Mouse (Mus musculus) hindbrain, embryonic 15.5 days (tissue): ENCODE results near the gene Gng13. TPM values are rescaled to one million over a fixed set of nuclear protein-coding genes. Genes with fewer than 3 reads are reported as not detected.

ENCODE experiments used
- ATAC-seq: fragments of 200-750 bp; cut with Nextera tagmentation; 2 replicates; pipeline ENCODE4 v1.8.0; 2017; ENCODE audit warnings: low read depth, moderate number of reproducible peaks, moderate TSS enrichment; ENCODE audit not compliant: low FRiP score
- H3K27ac ChIP-seq: fragments of 300-500 bp; sonication (generic); replicated peaks from 2 replicates; pipeline ENCODE4 v1.5.1; 2015; ENCODE audit warnings: mild to moderate bottlenecking, inconsistent platforms
- H3K27me3 ChIP-seq: fragments of 300-500 bp; sonication (generic); 2 replicates; pipeline ENCODE4 v1.6.1; 2015; ENCODE audit warnings: control low read depth, inconsistent platforms
- H3K36me3 ChIP-seq: fragments of 300-500 bp; sonication (generic); 2 replicates; pipeline ENCODE4 v1.6.1; 2015; ENCODE audit warnings: control low read depth, inconsistent platforms
- H3K4me1 ChIP-seq: fragments of 300-500 bp; sonication (generic); replicated peaks from 2 replicates; pipeline ENCODE4 v1.6.1; 2015; ENCODE audit warnings: control low read depth, inconsistent platforms
- H3K4me2 ChIP-seq: fragments of 300-500 bp; sonication (generic); 2 replicates; pipeline ENCODE4 v1.6.1; 2015; ENCODE audit warnings: moderate library complexity, mild to moderate bottlenecking, inconsistent platforms
- H3K4me3 ChIP-seq: fragments of 300-500 bp; sonication (generic); 2 replicates; pipeline ENCODE4 v1.5.1; 2015; ENCODE audit warnings: mild to moderate bottlenecking, inconsistent platforms
- H3K9ac ChIP-seq: fragments of 300-500 bp; sonication (generic); 2 replicates; pipeline ENCODE4 v1.6.1; 2015; ENCODE audit warnings: inconsistent platforms
- H3K9me3 ChIP-seq: fragments of 300-500 bp; sonication (generic); 2 replicates; pipeline ENCODE4 v1.6.1; 2016; ENCODE audit warnings: control low read depth, inconsistent platforms
- WGBS: fragments of 180-500 bp; shearing (Covaris S2); methylation state at CpG from one replicate; pipeline ENCODE4 v1.1.7; 2015; 5-methylcytosine and 5-hydroxymethylcytosine counted together
- polyA plus RNA-seq: library from polyadenylated mRNA; unstranded; fragments of >200 nt; fragmentation: Nextera tagmentation; extraction: Ambion mirVana; gene quantifications from 2 replicates; pipeline ENCODE4 v1.2.1, GENCODE M21; 2015

Gng13 gene
- polyA plus RNA-seq, 1 experiment from 2014 or later: 6.7 TPM

GRCm38 (mm10) chr17:25711136-25711535 lies 5.8 kb upstream of the Gng13 start:
- WGBS: 84% methylated on average over 4 of the region's 4 CpGs
- no peak for ATAC-seq
- no peaks in the 10 kb centered on the region for H3K9me3 ChIP-seq

GRCm38 (mm10) chr17:25715627-25716026 lies 1.3 kb upstream of the Gng13 start:
- no peak overlapping the region for H3K4me3 ChIP-seq
- H3K9me3 ChIP-seq: no peaks in the 10 kb centered on the region
- peaks cover 10% of the 10 kb centered on the region for H3K4me1 ChIP-seq
- ATAC-seq: no peak
- WGBS: 56% methylated on average over 3 of the region's 3 CpGs
- H3K27me3 ChIP-seq: peaks cover 30% of the 10 kb centered on the region
- no peaks in the 10 kb centered on the region for H3K36me3 ChIP-seq
- H3K9ac ChIP-seq: no peak overlapping the region
- H3K27ac ChIP-seq: no peak overlapping the region
- no peak overlapping the region for H3K4me2 ChIP-seq

More at GRCm38 (mm10) chr17:25711136-25711535, 5.8 kb upstream of the Gng13 start:
- H3K4me3 ChIP-seq: no peak overlapping the region
- H3K4me2 ChIP-seq: no peak overlapping the region
- no peak overlapping the region for H3K27ac ChIP-seq
- H3K36me3 ChIP-seq: no peaks in the 10 kb centered on the region
- no peaks in the 10 kb centered on the region for H3K4me1 ChIP-seq
- H3K27me3 ChIP-seq: peaks cover 7% of the 10 kb centered on the region
- no peak overlapping the region for H3K9ac ChIP-seq

GRCm38 (mm10) chr17:25716130-25716529 lies 841 bp upstream of the Gng13 start:
- no peak for ATAC-seq
- Histone ChIP-seq H3K9ac (no peak overlapping the region), H3K4me2 (0 out of 2 replicates have a peak overlapping the region, but pooled peaks have one; percentile 91), H3K4me3 (no peak overlapping the region), H3K4me1 (peaks cover 10% of the 10 kb centered on the region), H3K27ac (no peak overlapping the region), H3K27me3 (peaks cover 30% of the 10 kb centered on the region), H3K36me3 (no peaks in the 10 kb centered on the region), H3K9me3 (no peaks in the 10 kb centered on the region)
- 5% methylated on average over 6 of the region's 6 CpGs for WGBS

GRCm38 (mm10) chr17:25717691-25718090 lies 720 bp downstream of the Gng13 start:
- Histone ChIP-seq H3K4me1 (peaks cover 10% of the 10 kb centered on the region), H3K36me3 (no peaks in the 10 kb centered on the region), H3K9ac (peak overlapping the region; percentile 47), H3K27me3 (peaks cover 30% of the 10 kb centered on the region), H3K4me3 (peak overlapping the region; percentile 43), H3K4me2 (peak overlapping the region; percentile 91), H3K9me3 (no peaks in the 10 kb centered on the region), H3K27ac (no peak overlapping the region)
- ATAC-seq: no peak
- WGBS: 10% methylated on average over 6 of the region's 6 CpGs

- ATAC-seq: no peak
- Histone ChIP-seq H3K9ac (no peak overlapping the region), H3K27ac (no peak overlapping the region), H3K27me3 (peaks cover 19% of the 10 kb centered on the region), H3K36me3 (no peaks in the 10 kb centered on the region), H3K4me2 (no peak overlapping the region), H3K9me3 (no peaks in the 10 kb centered on the region), H3K4me3 (no peak overlapping the region), H3K4me1 (peaks cover 15% of the 10 kb centered on the region)
- 95% methylated on average over 5 of the region's 5 CpGs for WGBS
Observed at GRCm38 (mm10) chr17:25721476-25721875, 4.5 kb downstream of the Gng13 start.

GRCm38 (mm10) chr17:25723470-25723869 lies 6.5 kb downstream of the Gng13 start:
- no peak for ATAC-seq
- Histone ChIP-seq H3K27me3 (no peaks in the 10 kb centered on the region), H3K4me3 (no peak overlapping the region), H3K36me3 (no peaks in the 10 kb centered on the region), H3K4me2 (no peak overlapping the region), H3K9ac (no peak overlapping the region), H3K9me3 (no peaks in the 10 kb centered on the region), H3K27ac (no peak overlapping the region), H3K4me1 (peaks cover 17% of the 10 kb centered on the region)
- WGBS: 94% methylated on average over 19 of the region's 19 CpGs

- ATAC-seq: no peak
- Histone ChIP-seq H3K27ac (no peak overlapping the region), H3K4me1 (peaks cover 22% of the 10 kb centered on the region), H3K36me3 (no peaks in the 10 kb centered on the region), H3K9ac (no peak overlapping the region), H3K4me2 (no peak overlapping the region), H3K9me3 (no peaks in the 10 kb centered on the region), H3K4me3 (no peak overlapping the region), H3K27me3 (no peaks in the 10 kb centered on the region)
- 76% methylated on average over 7 of the region's 7 CpGs for WGBS
Observed at GRCm38 (mm10) chr17:25723919-25724318, 6.9 kb downstream of the Gng13 start.

- no peak overlapping the region for H3K9ac ChIP-seq
- no peak for ATAC-seq
- 78% methylated on average over 6 of the region's 6 CpGs for WGBS
- H3K27ac ChIP-seq: no peak overlapping the region
- no peak overlapping the region for H3K4me3 ChIP-seq
- H3K4me1 ChIP-seq: peaks cover 23% of the 10 kb centered on the region
- H3K9me3 ChIP-seq: no peaks in the 10 kb centered on the region
- peaks cover 3% of the 10 kb centered on the region for H3K36me3 ChIP-seq
- H3K27me3 ChIP-seq: no peaks in the 10 kb centered on the region
- no peak overlapping the region for H3K4me2 ChIP-seq
Observed at GRCm38 (mm10) chr17:25725264-25725663, 8.3 kb downstream of the Gng13 start.

GRCm38 (mm10) chr17:25727265-25728008 lies 10.5 kb downstream of the Gng13 start, which contains the start of the genes Chtf18 and Rpusd1:
Gene Chtf18, minus strand, starts transcription at chr17:25727419.
Gene Rpusd1, plus strand, starts transcription at chr17:25727670.
- 1% methylated on average over 37 of the region's 37 CpGs for WGBS

GRCm38 (mm10) chr17:25728009-25728270 lies 11.0 kb downstream of the Gng13 start:
- 27% methylated on average over 4 of the region's 4 CpGs for WGBS
- H3K9ac ChIP-seq: peak overlapping the region; percentile 73
- H3K9me3 ChIP-seq: no peaks in the 10 kb centered on the region
- H3K4me1 ChIP-seq: peaks cover 23% of the 10 kb centered on the region
- H3K4me2 ChIP-seq: peak overlapping the region; percentile 94
- H3K27me3 ChIP-seq: no peaks in the 10 kb centered on the region
- ATAC-seq: no peak
- peak overlapping the region; percentile 61 for H3K4me3 ChIP-seq
- peaks cover 3% of the 10 kb centered on the region for H3K36me3 ChIP-seq
- peak overlapping the region; percentile 57; the same call in 1 of the 2 replicates for H3K27ac ChIP-seq

More at GRCm38 (mm10) chr17:25727265-25728008, 10.5 kb downstream of the Gng13 start, which contains the start of the genes Chtf18 and Rpusd1:
- peak within 1 kb of the TSS; percentile 57; the same call in 1 of the 2 replicates for H3K27ac ChIP-seq
- H3K36me3 ChIP-seq: peaks cover 3% of the 10 kb centered on the region
- no peaks in the 10 kb centered on the region for H3K9me3 ChIP-seq
- peak; percentile 99 for ATAC-seq
- peak within 1 kb of the TSS; percentile 73 for H3K9ac ChIP-seq
- peak within 1 kb of the TSS; percentile 61 for H3K4me3 ChIP-seq
- H3K27me3 ChIP-seq: no peaks in the 10 kb centered on the region
- H3K4me1 ChIP-seq: peaks cover 23% of the 10 kb centered on the region
- peak within 1 kb of the TSS; percentile 94 for H3K4me2 ChIP-seq

GRCm38 (mm10) chr17:25732082-25732481 lies 15.1 kb downstream of the Gng13 start:
- no peaks in the 10 kb centered on the region for H3K27me3 ChIP-seq
- no peak overlapping the region for H3K4me3 ChIP-seq
- 15% methylated on average over 2 of the region's 2 CpGs for WGBS
- H3K4me2 ChIP-seq: no peak overlapping the region
- no peak overlapping the region for H3K27ac ChIP-seq
- peaks cover 13% of the 10 kb centered on the region for H3K4me1 ChIP-seq
- H3K36me3 ChIP-seq: peaks cover 3% of the 10 kb centered on the region
- no peak overlapping the region for H3K9ac ChIP-seq
- no peaks in the 10 kb centered on the region for H3K9me3 ChIP-seq
- no peak for ATAC-seq

GRCm38 (mm10) chr17:25735246-25735645 lies 18.3 kb downstream of the Gng13 start:
- H3K4me2 ChIP-seq: no peak overlapping the region
- no peaks in the 10 kb centered on the region for H3K27me3 ChIP-seq
- ATAC-seq: no peak
- 89% methylated on average over 5 of the region's 5 CpGs for WGBS
- H3K9ac ChIP-seq: no peak overlapping the region
- no peaks in the 10 kb centered on the region for H3K9me3 ChIP-seq
- H3K36me3 ChIP-seq: no peaks in the 10 kb centered on the region; the same call in 1 of the 2 replicates
- H3K4me1 ChIP-seq: no peaks in the 10 kb centered on the region
- no peak overlapping the region for H3K4me3 ChIP-seq
- H3K27ac ChIP-seq: no peak overlapping the region
